Mouse (Mus musculus): ENCODE results near the gene Usp30.

Gene Usp30

DNA sequence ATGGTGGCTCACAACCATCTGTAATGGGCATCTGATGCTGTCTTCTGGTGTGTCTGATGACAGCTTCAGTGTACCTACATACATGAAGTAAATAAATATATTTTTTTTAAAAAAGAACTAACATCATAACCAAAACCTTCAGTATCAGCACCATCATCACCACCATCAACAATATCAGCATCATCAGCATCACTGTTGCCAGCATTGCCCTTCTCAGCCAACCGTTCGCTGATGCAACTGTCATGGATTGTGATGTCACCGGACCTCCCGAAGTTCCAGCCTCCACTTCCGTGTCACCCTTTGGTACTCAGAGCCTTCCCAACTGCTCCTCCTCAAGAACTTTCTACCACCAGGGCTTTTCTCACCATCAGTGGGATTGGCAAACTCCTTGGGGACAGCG is at the start of gene Usp30:
TSS of gene Usp30 (plus strand) at position 301 of the 400 bp plus-strand sequence.
- in situ Hi-C loops (cut with MboI; ENCODE audit: low sequenced_read_pairs): no loop called here

DNA sequence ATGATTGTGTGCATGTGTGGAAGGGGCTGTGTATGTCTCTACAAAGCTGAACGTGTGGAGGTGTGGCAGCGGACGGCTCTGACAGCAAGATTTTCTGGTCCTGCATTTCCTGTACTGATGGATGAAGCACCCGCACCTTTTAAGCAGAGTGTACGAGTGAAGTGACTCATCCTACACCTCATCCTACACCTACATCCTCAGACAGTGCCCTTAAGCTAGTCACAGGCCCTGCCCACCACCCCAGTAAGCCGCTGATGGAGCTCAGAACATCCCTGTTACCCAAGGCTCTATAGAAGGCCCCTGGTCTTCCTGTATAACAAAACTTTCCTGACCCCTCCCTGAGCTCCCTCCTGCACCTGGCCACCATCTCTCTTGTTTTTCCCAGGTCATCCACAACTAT is 40.9 kb upstream of the Usp30 start:
- in situ Hi-C loops (cut with MboI; ENCODE audit: low sequenced_read_pairs): no loop called here

DNA sequence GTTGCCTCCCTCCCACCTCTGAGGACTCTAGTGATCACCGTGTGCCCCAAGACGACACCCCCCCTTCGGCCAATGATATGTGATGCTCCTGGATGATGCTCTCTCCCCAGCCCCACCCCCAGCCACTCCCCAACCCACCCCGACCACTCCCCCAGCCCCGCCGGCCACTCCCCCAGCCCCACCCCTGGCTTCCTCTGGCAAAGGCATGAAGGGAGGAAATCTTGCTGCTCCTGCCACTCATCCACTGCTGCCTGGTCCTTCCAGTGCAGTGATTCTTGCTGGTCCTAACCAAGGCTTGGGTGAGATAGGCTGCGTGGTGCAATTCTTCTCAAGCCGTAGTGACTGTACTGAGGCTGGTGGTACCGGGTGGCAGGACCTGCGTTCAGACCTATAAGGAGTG is 40.4 kb upstream of the Usp30 start:
- in situ Hi-C loops (cut with MboI; ENCODE audit: low sequenced_read_pairs): no loop called here

DNA sequence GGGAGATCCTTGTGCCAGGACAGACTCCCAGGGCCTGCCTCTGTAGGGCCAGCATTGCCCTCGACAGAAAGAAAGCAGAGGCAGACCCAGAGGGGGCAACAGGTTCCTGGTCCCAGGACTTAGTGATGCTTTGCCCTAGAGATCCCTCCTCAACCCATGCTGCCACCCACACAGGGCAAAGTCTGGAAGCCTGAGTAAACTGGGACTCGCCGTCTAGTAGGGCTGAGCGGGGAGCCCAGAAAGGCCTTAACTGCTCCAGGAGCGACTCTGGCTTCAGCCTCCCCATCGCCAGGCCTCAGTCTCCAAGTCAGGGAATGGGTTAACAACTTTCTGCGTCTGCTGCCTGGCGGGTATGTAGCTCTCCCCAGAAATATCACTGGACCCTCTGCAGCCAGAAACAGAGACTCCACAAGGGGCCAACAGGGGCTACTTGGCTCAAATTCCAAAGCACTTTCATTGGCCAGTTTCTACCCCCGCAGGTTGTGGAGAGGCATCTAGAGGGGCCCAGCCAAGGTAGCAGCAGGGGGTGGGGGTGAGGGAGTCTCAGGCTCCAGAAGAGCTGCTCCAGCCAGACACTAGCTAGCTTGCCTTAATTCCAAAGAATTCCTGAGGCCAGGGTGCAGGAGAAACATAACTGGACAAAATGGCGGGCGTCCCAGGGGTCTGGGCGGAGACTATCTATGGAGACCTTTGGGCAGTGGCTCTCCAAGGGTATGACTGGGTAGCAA is 37.9 kb upstream of the Usp30 start:
- in situ Hi-C loops (cut with MboI; ENCODE audit: low sequenced_read_pairs): no loop called here

DNA sequence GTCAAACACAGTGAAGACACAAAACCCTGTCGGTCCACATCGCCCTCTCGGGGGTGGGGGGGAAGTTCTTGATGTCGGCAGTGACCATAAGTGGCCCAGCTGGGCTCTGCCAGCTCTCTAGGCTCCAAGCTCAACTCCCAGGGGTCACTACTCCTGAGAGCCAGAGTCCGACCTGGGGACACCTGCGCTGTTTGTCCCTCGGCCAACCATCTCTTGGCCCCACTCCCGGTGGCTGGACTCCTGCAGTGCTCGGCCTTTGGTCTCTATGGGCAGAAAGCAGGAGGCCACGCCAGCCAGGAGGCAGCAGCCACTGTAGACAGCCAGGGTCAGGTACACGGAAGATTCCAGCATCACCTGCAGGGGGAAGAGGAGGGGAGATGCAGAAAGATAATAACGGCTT is 37.1 kb upstream of the Usp30 start:
- in situ Hi-C loops (cut with MboI; ENCODE audit: low sequenced_read_pairs): no loop called here

DNA sequence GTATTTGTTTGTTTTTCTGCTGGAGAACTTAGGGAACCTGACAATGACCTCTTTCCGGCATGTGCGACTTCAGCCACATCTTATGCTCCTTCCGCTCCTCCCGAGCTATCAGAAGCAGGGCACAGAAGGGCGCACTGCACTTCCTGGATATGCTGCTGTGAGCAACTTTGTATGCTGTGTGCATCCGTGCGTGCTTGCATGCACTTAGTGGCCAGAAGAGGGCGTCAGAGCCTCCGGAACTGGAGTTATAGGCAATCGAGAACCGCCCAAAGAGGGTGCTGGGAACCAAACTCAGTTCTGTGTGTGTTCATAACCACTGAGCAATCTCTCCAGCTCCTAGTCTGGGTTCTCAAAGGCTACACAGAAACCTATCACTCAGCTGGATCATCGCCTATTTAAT is 34.6 kb upstream of the Usp30 start:
- in situ Hi-C loops (cut with MboI; ENCODE audit: low sequenced_read_pairs): no loop called here

DNA sequence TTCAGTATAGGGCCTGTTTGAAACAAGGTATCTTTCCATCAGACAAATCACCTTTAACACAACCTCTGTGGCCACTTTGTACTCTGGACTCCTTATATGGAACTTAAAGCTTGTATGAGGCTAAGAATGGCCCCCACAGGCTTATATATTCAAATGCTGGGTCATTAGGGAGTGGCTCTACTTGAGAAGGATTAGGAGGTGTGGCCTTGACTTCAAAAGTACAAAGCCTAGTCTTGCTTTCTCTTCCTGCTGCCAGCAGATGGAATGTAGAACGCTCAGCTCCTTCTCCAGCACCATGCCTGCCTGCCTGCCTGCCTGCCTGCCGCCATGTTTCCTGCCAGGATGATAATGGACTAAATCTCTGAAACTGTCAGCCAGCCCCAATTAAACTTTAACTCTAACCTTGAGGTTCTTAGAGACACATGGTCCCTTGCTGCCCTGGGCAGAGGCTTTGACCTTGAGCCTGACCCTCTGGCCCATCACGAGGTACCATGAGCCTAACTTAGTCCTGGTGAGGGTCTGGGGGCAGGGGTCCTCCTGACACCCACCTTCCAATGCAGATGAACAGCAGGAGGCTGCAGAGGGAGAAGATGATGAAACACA is 33.0 kb upstream of the Usp30 start:
- in situ Hi-C loops (cut with MboI; ENCODE audit: low sequenced_read_pairs): no loop called here

DNA sequence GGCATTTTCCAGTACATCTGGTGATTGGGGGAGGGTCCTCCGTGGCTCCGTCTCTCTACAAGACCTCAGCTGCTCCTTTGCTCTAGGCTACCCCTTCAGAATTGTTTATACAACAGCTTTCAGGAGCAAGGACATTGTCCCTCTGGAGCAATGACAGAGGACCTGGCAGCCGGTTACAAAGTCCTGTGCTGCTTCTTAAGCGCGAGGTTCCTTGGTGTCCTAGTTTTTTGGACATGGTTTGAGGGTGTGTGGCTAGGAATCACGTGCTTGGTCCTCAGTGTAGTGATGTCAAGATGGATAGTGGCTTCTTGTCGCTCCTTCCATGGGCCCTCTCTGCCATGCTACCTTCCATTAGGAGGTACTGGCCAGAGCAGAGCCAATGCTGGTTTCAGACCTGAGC is 30.9 kb upstream of the Usp30 start:
- in situ Hi-C loops (cut with MboI; ENCODE audit: low sequenced_read_pairs): no loop called here

DNA sequence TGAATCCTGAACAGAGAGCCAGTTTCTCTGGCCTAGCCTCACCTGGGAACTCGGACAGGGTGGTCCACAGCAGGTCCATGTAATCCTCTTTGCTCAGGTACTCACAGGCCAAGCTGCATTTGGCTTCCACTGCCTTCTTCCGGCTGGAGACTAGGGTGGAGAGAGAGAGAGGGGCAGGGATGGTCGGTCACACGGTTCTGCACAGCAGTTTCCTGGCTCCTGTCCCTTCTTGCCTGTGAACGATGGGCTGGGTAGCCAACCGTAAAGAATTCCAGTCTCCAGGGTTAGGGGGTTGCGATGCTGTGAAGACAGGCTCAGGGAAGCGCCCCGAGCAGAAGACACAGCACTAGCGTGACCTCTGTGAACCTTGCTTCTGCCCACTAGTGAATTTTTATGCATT is 30.1 kb upstream of the Usp30 start:
- in situ Hi-C loops (cut with MboI; ENCODE audit: low sequenced_read_pairs): no loop called here

DNA sequence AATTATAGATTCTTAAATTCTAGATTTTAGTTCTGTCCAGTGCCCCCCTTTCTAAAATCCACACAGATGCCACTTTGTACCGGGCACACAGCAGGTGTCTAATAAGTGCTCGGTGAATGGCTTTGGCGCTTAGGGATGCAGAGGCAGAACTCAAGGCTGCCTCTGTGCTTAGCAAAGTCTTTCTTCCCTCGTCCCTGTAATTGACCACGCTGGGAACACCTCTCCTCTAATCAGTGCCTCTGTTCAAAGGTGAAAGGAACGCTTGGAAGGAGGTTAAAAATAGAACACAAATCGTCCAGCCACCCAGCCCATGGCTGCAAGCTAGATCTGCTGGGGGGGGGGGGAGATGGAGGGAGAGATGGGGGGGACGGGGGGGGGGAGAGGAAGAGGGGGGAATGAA is 24.8 kb upstream of the Usp30 start:
- in situ Hi-C loops (cut with MboI; ENCODE audit: low sequenced_read_pairs): loop anchor here (10.0 kb wide), 1 partner anchor 186 kb away; no protein-coding TSS in a partner anchor

DNA sequence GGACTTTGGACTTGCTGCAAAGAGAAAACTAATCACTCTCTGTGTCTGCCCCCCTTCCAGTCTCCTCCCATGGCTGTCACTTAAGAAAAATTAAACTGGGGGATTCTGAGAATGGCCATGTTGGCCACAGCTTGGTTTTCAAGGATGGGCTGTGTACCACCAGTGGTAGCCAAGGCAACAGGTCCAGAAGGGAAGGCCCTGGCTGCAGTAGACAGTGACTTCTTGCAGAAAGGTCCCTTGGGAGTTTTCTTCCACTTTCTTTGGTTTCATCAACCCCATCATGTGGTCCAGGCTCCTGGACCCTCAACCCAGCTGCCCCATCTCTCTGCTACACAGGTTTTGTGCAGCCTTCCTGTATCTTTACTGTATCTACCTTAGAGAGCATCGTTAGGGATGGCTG is 24.4 kb upstream of the Usp30 start:
- in situ Hi-C loops (cut with MboI; ENCODE audit: low sequenced_read_pairs): loop anchor here (10.0 kb wide), 1 partner anchor 186 kb away; no protein-coding TSS in a partner anchor

DNA sequence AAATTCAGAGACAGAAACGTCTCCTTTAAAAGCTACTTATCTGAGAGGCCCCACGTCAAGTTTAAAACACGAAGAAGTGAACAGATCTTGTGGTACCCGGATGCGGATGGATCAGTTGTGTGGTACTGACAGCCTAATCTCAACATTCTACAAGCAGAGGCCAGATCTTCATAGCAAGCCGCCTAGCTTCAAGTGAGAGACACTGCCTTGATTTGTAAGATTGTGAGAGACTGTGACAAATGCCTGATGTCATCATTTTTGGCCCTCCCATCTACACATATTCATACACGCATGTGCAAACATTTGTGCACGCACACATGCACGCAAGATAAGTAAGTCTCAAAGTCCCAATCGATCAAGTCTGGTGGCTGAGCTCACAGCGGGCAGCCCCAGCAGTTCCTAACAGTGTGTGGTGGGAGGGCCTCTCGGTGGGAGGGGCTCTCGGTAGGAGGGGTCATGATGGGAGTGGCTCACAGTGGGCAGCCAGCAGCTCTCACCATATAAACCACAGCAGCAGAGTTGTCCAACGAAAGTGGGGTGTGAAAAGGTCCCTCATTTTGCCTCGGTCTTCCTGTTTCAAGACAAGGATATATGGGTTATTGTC is 23.8 kb upstream of the Usp30 start:
- in situ Hi-C loops (cut with MboI; ENCODE audit: low sequenced_read_pairs): loop anchor here (10.0 kb wide), 1 partner anchor 187 kb away; no protein-coding TSS in a partner anchor

DNA sequence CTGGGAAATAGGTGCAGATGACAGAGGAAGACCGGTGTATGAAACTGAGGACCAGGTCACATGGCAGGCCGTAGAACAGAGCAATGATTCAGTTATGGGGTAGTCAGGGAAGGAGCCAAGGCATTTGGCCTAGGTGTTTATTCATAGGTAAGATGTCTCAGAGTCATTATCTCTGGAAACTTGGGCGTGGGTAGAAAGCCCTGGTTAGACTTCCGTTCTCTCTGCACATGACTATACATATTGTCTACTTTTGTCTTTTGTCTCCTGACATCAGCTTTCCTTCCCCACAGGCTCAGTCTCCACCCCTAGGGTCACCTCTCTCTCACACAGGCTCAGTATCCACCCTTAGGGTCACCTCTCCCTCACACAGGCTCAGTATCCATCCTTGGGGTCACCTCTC is 21.5 kb upstream of the Usp30 start:
- in situ Hi-C loops (cut with MboI; ENCODE audit: low sequenced_read_pairs): loop anchor here (10.0 kb wide), 1 partner anchor 189 kb away; no protein-coding TSS in a partner anchor

DNA sequence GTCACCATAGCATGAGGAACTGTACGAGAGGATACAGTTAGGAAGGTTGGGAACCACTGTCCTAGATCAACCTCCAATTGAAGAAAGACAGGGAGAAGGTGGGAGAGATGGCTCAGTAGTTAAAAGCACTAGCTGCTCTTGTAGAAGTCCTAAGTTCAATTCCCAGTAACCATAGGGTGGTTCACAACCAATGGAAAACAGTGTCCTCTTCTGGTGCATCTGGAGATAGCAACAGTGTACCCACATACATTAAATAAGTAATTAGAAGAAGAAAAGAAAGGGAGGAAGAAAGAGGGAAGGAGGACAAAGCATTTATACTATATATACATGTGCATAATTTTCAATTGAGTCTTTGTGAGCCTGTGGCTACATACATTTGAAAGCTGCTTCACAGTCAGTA is 20.1 kb upstream of the Usp30 start:
- in situ Hi-C loops (cut with MboI; ENCODE audit: low sequenced_read_pairs): loop anchor here (5.0 to 10.0 kb wide), 2 partner anchors 93 to 190 kb away; no protein-coding TSS in a partner anchor

DNA sequence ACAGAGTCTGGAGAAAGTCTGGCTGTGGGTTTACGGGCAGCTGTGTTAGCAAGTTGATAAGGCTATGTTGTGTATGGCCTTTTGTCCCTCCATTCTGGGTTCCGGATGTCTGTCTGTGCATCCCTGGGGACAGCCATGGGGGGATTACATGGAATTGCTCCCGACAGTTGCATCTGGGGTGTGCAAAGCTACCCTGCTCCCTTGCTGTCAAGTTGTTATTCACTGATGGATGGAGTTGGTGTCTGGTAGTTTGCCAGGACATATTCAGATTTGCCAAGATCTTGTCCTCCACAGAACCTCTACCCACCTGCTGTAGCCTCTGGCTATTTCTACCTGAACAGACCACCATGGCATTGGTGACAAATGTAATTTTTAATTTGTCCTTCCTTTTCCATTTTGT is 19.1 kb upstream of the Usp30 start:
- in situ Hi-C loops (cut with MboI; ENCODE audit: low sequenced_read_pairs): loop anchor here (5.0 to 10.0 kb wide), 2 partner anchors 94 to 191 kb away; no protein-coding TSS in a partner anchor

DNA sequence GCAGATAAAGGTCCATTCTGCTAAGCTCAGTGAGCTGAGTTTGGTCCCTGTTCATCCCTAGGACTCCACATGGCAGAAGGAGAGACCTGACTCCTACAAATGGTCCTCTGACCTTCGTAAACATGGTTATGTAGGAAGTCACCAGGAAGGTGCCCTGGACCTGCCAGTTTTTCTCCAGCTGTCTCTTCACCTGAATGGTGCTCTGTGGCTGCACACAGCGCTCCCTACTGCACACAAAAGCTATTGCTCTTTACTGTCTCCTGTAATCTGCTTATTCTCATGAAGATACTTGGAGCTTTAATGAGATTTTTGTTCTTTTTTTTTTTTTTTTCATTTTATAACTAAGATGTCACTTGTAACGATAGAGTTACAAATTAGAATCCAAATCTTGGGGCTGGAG is 18.7 kb upstream of the Usp30 start:
- in situ Hi-C loops (cut with MboI; ENCODE audit: low sequenced_read_pairs): loop anchor here (5.0 to 10.0 kb wide), 2 partner anchors 94 to 192 kb away; no protein-coding TSS in a partner anchor

DNA sequence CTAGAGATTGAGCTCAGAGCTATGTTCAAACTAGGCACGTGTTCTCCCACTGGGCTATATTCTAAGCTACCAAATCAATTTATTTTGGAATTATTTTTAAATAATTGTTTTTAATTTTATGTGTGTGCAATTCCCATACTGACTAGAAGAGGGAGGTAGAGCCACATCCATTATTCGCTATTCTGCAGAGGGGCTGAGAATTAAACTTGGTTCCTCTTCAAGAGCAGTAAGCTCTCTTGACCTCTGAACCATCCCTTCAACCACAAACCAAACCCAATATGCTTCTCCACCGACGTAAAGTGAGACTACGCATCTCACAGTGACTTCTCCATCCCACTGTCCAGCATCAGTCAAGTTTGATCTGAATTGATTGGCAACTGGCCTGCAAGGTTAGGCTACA is 18.1 kb upstream of the Usp30 start:
- in situ Hi-C loops (cut with MboI; ENCODE audit: low sequenced_read_pairs): loop anchor here (5.0 to 10.0 kb wide), 2 partner anchors 95 to 192 kb away; no protein-coding TSS in a partner anchor

DNA sequence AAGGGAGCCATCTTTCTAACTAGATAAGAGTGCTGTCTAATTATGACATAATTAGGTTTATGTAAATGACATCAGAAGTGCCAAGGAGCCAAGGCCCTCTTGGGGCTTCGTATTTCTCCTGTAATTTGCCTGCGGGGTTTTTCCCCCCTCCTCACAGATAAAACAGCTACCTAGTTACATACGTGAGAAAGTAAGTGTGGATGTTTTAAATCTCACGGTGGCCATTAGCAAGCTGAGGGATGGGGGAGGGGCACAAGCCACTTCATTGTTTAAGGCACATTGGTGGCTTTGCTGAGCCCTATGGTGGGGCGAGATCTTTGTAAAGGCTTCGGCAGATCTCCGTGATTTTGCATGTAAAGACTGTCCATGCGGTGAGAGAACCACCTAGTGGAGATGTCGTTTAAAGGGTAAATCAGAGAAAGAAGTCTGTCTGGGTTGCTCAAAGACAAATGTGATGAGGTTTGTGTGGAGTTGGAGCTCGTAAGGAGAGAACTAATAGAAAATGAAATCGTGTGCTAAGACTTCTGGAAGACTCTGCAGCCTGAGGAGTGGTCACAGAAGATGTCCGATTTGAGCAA is 16.4 kb upstream of the Usp30 start:
- in situ Hi-C loops (cut with MboI; ENCODE audit: low sequenced_read_pairs): loop anchor here (5.0 to 10.0 kb wide), 2 partner anchors 97 to 194 kb away; no protein-coding TSS in a partner anchor

DNA sequence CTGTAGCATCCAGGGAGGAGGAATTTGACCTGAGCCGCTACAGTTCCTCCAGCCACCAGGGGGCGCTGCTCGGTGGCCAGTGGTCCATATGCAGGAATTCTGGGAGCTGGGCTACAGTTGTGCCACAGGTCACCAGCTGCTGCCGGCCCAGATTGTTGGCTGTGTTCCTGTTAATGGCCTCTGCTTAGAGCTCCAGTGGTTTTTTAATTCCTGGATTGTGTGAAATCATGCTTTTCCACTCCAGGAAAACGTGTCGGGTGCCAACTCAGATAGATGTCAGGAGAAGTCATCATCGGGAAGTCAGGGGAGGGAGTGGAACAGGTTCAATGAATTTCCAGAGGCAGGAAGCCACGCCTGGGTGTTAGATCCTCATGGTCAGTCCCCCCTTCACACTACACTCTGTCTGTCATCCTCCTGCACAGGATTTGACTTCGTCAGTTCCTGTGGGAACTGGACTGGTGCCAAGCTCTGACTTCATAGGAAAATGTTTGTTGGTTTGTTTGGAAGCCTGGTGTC is 13.0 kb upstream of the Usp30 start:
- in situ Hi-C loops (cut with MboI; ENCODE audit: low sequenced_read_pairs): no loop called here

DNA sequence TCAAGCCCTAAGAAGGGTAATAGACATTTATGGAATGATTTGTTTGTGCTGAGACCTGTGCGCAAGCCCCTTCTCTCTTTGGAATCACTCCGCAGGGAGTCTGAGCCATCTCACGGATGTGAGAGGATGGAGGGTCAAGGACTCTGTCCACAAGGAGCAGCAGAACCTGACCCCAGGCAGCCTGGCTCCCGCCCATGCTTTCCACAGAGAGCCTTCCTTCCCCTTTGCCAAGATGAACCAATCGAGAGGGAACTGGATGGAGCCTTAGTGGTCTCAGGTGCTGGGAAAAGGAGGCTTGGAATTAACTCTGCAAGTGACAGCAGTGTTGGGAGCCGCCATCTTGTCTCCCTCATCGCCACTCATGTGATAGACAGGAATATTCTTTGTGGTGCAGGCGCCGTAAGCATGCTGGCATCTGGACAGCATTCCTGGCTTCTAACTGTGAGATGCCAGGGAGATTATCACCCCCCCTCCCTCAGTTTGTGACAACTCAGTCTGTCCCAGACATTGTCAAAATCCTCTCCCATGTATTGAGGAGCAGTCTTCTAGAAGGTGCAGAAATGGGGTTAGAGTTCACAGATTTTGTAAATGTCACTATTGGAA is 8.0 kb upstream of the Usp30 start:
- in situ Hi-C loops (cut with MboI; ENCODE audit: low sequenced_read_pairs): no loop called here

DNA sequence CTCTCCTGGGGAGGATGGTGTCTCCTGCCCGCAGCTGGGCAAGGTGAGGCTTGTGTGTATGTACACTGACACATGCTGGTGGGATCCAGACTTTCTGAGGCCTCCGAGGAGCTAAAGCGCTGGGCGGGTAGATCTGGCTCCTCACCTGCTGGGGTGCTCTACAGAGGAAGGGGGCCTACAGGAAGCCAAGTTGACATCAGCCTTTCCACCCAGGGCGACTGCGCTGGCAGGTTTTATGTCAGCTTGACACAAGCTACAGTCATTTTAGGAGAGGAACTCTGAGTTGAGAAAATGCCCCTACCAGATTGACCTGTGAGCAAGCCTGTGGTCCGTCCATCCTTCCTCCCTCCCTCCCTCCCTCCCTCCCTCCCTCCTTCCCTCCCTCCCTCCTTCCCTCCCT is 3.6 kb upstream of the Usp30 start:
- in situ Hi-C loops (cut with MboI; ENCODE audit: low sequenced_read_pairs): no loop called here

Measured in CH12F3 (cell line).